Mouse (Mus musculus) forebrain, embryonic 10.5 days (tissue): Measurements from ENCODE around the gene Hist1h3c. TPM values are rescaled to one million over a fixed set of nuclear protein-coding genes. Genes with fewer than 3 reads are reported as not detected.
"Not testable (repeated sequence)": the region's sequence is repeated elsewhere in the genome, so short reads cannot be mapped to it uniquely, and the experiment has no call there.

Experiments
- DNase-seq: peaks from one replicate; pipeline ENCODE4 v3.0.0-alpha.2; 2017; ENCODE audit warnings: low spot score; ENCODE audit errors: extremely low spot score
- H3K27ac ChIP-seq: fragments of 300-500 bp; sonication (generic); 2 replicates; pipeline ENCODE4 v1.5.1; 2016; ENCODE audit warnings: mild to moderate bottlenecking
- H3K27me3 ChIP-seq: fragments of 300-500 bp; sonication (generic); 2 replicates; pipeline ENCODE4 v1.6.1; 2016; ENCODE audit warnings: mild to moderate bottlenecking; ENCODE audit not compliant: poor library complexity, severe bottlenecking
- H3K36me3 ChIP-seq: fragments of 300-500 bp; sonication (generic); replicated peaks from 2 replicates; pipeline ENCODE4 v1.6.1; 2016; ENCODE audit warnings: mild to moderate bottlenecking, moderate library complexity
- H3K4me1 ChIP-seq: fragments of 300-500 bp; sonication (generic); 2 replicates; pipeline ENCODE4 v1.6.1; 2016
- H3K4me3 ChIP-seq: fragments of 300-500 bp; sonication (generic); 2 replicates; pipeline ENCODE4 v1.5.1; 2016; ENCODE audit warnings: mild to moderate bottlenecking, moderate library complexity
- H3K9me3 ChIP-seq: fragments of 300-500 bp; sonication (generic); 2 replicates; pipeline ENCODE4 v1.6.1; 2016; ENCODE audit warnings: mild to moderate bottlenecking, moderate library complexity
- WGBS: fragments of 180-500 bp; shearing (Covaris S2); methylation state at CpG from one replicate; pipeline ENCODE4 v1.1.7; 2016; 5-methylcytosine and 5-hydroxymethylcytosine counted together
- polyA plus RNA-seq: library from polyadenylated mRNA; unstranded; fragments of >200 nt; fragmentation: Nextera tagmentation; extraction: Ambion mirVana; gene quantifications from 2 replicates; pipeline ENCODE4 v1.2.1, GENCODE M21; 2016

Hist1h3c gene
- 7.7 and 9.0 TPM in 2 replicates for polyA plus RNA-seq

GRCm38 (mm10) chr13:23745381-23746161 is at the start of gene Hist1h3c:
Hist1h3c (minus strand) TSS chr13:23745602.
- Histone ChIP-seq H3K36me3 (no peaks in the 10 kb centered on the region), H3K4me3 (peak within 1 kb of the TSS; percentile 58), H3K27me3 (no peaks in the 10 kb centered on the region), H3K9me3 (no peaks in the 10 kb centered on the region), H3K27ac (peak within 1 kb of the TSS; percentile 98), H3K4me1 (peaks cover 43% of the 10 kb centered on the region)
- WGBS: under 1% methylated on average over 24 of the region's 28 CpGs
- DNase-seq: peak; percentile 82

GRCm38 (mm10) chr13:23792520-23792919 is 47.1 kb upstream of the Hist1h3c start:
- Histone ChIP-seq H3K9me3 (no peaks in the 10 kb centered on the region), H3K27ac (no peak overlapping the region), H3K4me1 (no peaks in the 10 kb centered on the region), H3K27me3 (no peaks in the 10 kb centered on the region), H3K4me3 (no peak overlapping the region), H3K36me3 (no peaks in the 10 kb centered on the region)
- DNase-seq: no peak
- 43% methylated on average over 2 of the region's 2 CpGs for WGBS

DNA sequence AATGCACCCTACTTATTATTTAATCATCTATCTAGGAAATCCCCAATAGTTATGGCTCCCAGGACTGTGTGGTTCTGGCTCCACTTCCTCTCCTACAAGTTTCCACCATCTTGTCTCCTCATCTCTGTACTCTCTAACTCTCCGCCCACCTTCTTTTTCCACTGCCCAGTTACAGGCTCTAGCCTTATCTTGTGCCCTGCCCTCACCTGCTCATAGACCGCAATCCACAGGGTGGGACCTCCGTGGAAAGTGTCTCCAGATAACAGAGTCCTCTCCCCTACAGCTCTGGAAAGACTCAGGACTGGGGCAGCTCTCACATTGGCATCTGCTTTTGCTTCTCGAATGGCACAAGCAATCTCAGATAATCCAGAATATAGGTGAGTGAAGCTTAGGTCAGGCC is 33.6 kb upstream of the Hist1h3c start:
- H3K27ac ChIP-seq: no peak overlapping the region
- H3K36me3 ChIP-seq: no peaks in the 10 kb centered on the region
- H3K27me3 ChIP-seq: no peaks in the 10 kb centered on the region
- H3K9me3 ChIP-seq: no peaks in the 10 kb centered on the region
- DNase-seq: no peak
- no peak overlapping the region for H3K4me3 ChIP-seq
- 86% methylated on average over 4 of the region's 4 CpGs for WGBS
- H3K4me1 ChIP-seq: 0 out of 2 replicates have a peak, but pooled peaks cover 3% of the 10 kb centered on the region

- H3K27me3 ChIP-seq: no peaks in the 10 kb centered on the region
- no peak for DNase-seq
- H3K9me3 ChIP-seq: no peaks in the 10 kb centered on the region
- H3K36me3 ChIP-seq: no peaks in the 10 kb centered on the region
- H3K4me1 ChIP-seq: 0 out of 2 replicates have a peak, but pooled peaks cover 3% of the 10 kb centered on the region
- no peak overlapping the region for H3K27ac ChIP-seq
- H3K4me3 ChIP-seq: no peak overlapping the region
- 95% methylated on average over 7 of the region's 7 CpGs for WGBS
Measured at GRCm38 (mm10) chr13:23778339-23778738, 32.9 kb upstream of the Hist1h3c start.

GRCm38 (mm10) chr13:23772561-23773313 is 27.3 kb upstream of the Hist1h3c start:
- Histone ChIP-seq H3K27me3 (no peaks in the 10 kb centered on the region), H3K4me3 (peak overlapping the region; percentile 27; the same call in 1 of the 2 replicates), H3K36me3 (no peaks in the 10 kb centered on the region), H3K4me1 (peaks cover 19% of the 10 kb centered on the region), H3K9me3 (no peaks in the 10 kb centered on the region), H3K27ac (peak overlapping the region; percentile 40; the same call in 1 of the 2 replicates)
- 25% methylated on average over 21 of the region's 21 CpGs for WGBS
- DNase-seq: peak; percentile 60

GRCm38 (mm10) chr13:23769613-23770012 is 24.2 kb upstream of the Hist1h3c start, which contains the start of gene Trim38:
Trim38 (plus strand) TSS chr13:23769913.
- H3K4me1 ChIP-seq: peaks cover 21% of the 10 kb centered on the region
- not testable (repeated sequence) for H3K36me3 ChIP-seq, H3K4me3 ChIP-seq, DNase-seq, H3K27ac ChIP-seq, H3K9me3 ChIP-seq, H3K27me3 ChIP-seq
- 79% methylated on average over 2 of the region's 2 CpGs for WGBS

- WGBS: 44% methylated on average over 5 of the region's 5 CpGs
- no peaks in the 10 kb centered on the region for H3K27me3 ChIP-seq
- no peak for DNase-seq
Measured at GRCm38 (mm10) chr13:23768834-23769397, 23.5 kb upstream of the Hist1h3c start.

DNA sequence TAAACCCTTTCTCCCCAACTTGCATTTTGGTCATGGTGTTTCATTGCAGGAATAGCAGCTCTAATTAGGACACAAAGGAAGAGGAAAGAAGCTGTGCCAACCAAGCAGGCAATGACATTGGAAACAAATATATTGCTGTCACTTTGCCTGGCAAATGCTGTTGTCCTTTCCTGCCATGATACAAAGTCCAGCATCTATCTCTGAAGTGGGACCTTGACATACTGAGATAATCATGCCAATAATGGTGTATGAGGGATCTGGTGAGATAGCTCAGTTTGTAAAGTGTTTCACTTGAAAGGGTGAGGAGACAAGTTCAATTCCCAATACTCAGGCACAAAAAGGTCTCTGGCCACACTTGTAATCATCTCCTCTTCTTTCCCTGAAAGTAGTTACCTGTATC is 21.4 kb upstream of the Hist1h3c start:
- Histone ChIP-seq H3K4me1 (peaks cover 32% of the 10 kb centered on the region), H3K4me3 (no peak overlapping the region), H3K27ac (no peak overlapping the region), H3K27me3 (no peaks in the 10 kb centered on the region), H3K9me3 (no peaks in the 10 kb centered on the region), H3K36me3 (no peaks in the 10 kb centered on the region)
- DNase-seq: no peak

More at GRCm38 (mm10) chr13:23768834-23769397, 23.5 kb upstream of the Hist1h3c start:
- Histone ChIP-seq H3K4me3 (no peak overlapping the region), H3K9me3 (no peaks in the 10 kb centered on the region), H3K4me1 (peaks cover 28% of the 10 kb centered on the region), H3K27ac (no peak overlapping the region), H3K36me3 (no peaks in the 10 kb centered on the region)

GRCm38 (mm10) chr13:23765172-23765513 is 19.7 kb upstream of the Hist1h3c start:
- no peak for DNase-seq
- H3K9me3 ChIP-seq: no peaks in the 10 kb centered on the region
- H3K27ac ChIP-seq: peak overlapping the region; percentile 91
- peak overlapping the region; percentile 61; the same call in 1 of the 2 replicates for H3K4me3 ChIP-seq
- WGBS: 57% methylated on average over 1 of the region's 1 CpGs
- no peaks in the 10 kb centered on the region for H3K27me3 ChIP-seq
- H3K4me1 ChIP-seq: peaks cover 37% of the 10 kb centered on the region
- no peaks in the 10 kb centered on the region for H3K36me3 ChIP-seq

GRCm38 (mm10) chr13:23764324-23765171 is 19.1 kb upstream of the Hist1h3c start:
- 33% methylated on average over 12 of the region's 12 CpGs for WGBS
- Histone ChIP-seq H3K36me3 (no peaks in the 10 kb centered on the region), H3K4me3 (peak overlapping the region; percentile 61), H3K27ac (peak overlapping the region; percentile 91), H3K4me1 (peaks cover 43% of the 10 kb centered on the region), H3K9me3 (no peaks in the 10 kb centered on the region), H3K27me3 (no peaks in the 10 kb centered on the region)
- DNase-seq: peak; percentile 56

DNA sequence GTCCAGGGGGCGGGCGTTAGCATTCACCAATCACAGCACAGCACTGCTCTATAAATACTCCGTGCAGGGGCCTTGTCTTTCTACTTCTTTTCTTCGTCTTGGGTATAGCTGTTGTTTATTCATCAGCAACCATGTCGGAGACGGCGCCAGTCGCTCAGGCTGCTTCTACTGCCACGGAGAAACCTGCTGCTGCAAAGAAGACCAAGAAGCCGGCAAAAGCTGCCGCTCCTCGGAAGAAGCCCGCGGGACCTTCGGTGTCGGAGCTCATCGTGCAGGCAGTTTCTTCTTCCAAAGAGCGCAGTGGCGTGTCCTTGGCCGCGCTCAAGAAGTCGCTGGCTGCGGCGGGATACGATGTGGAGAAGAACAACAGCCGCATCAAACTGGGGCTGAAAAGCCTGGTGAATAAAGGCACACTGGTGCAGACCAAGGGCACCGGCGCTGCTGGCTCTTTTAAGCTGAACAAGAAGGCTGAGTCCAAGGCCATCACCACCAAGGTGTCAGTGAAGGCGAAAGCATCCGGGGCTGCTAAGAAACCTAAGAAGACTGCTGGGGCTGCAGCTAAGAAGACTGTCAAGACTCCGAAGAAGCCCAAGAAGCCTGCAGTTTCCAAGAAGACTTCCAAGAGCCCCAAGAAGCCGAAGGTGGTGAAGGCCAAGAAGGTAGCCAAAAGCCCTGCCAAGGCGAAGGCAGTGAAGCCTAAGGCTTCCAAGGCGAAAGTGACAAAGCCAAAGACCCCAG is 18.4 kb upstream of the Hist1h3c start, which contains the start of gene Hist1h1a:
TSS of gene Hist1h1a (plus strand) at position 81 of the 738 bp plus-strand sequence.
- DNase-seq: peak; percentile 90
- H3K9me3 ChIP-seq: no peaks in the 10 kb centered on the region
- H3K4me3 ChIP-seq: peak within 1 kb of the TSS; percentile 61
- no peaks in the 10 kb centered on the region for H3K36me3 ChIP-seq
- 3% methylated on average over 34 of the region's 34 CpGs for WGBS
- H3K27me3 ChIP-seq: no peaks in the 10 kb centered on the region
- peaks cover 47% of the 10 kb centered on the region for H3K4me1 ChIP-seq
- H3K27ac ChIP-seq: peak within 1 kb of the TSS; percentile 91
